Mouse (Mus musculus): ENCODE measurements around the gene Dync1li1.

DNA sequence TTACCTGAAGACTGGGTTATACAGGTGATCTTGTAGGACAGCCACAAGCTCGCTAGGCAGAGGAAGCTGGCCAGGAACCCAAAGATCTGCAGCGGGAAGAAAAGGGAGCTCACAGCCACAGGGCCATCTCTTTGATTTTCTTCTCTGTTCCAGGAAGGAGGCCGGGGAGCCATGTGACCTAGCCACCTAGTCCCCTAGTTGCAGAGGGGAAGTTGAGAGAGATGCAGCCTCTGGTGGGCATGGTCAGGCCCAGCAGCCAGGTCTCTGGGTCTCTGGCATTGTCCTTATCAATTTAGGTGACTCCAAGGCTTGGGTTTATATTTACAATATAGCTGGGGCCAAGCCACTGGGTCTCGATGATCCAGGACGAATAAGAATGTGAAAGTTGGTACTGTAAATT is 70.2 kb downstream of the Dync1li1 start:
- TF ChIP-seq CTCF (IDR thresholded peaks at IDR 0.05; ENCODE audit: borderline replicate concordance, insufficient read depth, low read depth, low read length) (no peak), POLR2A (IDR thresholded peaks at IDR 0.05; ENCODE audit: borderline replicate concordance, insufficient read depth, low read length) (no peak)

All from cerebellum, adult 2 months (tissue).